Mouse (Mus musculus) granulocyte monocyte progenitor cell, adult 5-6 weeks (primary cell): ENCODE results near the gene Letm1. TPM values are rescaled to one million over a fixed set of nuclear protein-coding genes. Genes with fewer than 3 reads are reported as not detected.

Experiments used
- ATAC-seq: replicated peaks from 2 replicates; pipeline ENCODE4 v1.8.0; 2016; ENCODE audit warnings: mild to moderate bottlenecking, moderate TSS enrichment, inconsistent platforms; ENCODE audit not compliant: poor library complexity, severe bottlenecking
- total RNA-seq, 2 experiments: library from RNA; stranded (forward) in 1 of 2; stranded (reverse) in 1 of 2; fragments of 200-712, 200-1000 nt in 1 of 2; fragments of >200 nt in 1 of 2; fragmentation: Nextera tagmentation in 1 of 2; gene quantifications; 2 replicates each; pipeline ENCODE4 v1.2.3; 2014 to 2017

The Letm1 gene
- total RNA-seq, 2 experiments from 2014 or later = 19.9 to 25.3 TPM

DNA sequence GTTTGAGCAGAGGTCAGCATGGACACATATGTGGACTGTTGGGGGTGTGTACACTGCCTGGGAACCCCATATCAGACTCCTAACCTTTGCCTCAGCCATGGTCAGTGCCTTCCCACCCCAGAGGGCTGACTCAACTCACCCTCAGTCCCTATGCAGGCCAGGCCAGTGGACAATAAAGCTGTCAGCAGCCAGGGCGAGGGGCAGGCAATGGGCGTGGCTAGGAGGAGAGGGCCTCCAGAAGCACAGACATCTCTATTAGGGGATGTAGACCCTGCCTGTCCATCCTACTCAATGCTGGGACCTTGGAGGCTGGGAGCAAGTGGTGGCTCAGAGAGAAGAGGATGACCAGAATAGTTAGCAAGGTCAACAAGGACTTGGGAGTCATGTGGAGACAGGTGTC is 67.4 kb downstream of the Letm1 start:
- no peak for ATAC-seq

GRCm38 (mm10) chr5:33712550-33712949 is 70.1 kb downstream of the Letm1 start:
- ATAC-seq = no peak

- ATAC-seq = no peak
Observed at GRCm38 (mm10) chr5:33709037-33709436, 73.6 kb downstream of the Letm1 start.

DNA sequence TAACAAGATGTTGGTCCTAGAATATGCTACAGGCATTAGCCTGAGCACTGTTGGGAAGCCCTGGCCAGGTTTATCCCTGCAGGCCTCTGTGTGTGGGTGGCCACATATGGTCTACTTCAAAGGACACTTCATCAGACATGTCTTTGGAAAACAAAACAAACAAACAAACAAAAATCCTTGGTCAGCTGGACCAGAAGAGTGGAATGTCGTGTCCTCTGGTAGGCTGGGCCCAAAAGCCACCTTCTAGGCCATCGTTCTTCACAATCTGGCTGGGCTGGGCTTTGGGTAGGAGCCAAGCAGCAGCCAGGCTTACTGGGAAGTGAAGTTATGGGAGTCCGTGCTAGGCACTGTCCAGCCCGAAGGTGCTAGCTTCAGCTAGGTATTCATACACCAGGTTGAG is 75.5 kb downstream of the Letm1 start:
- ATAC-seq = no peak

- no peak for ATAC-seq
Observed at GRCm38 (mm10) chr5:33706350-33706629, 76.3 kb downstream of the Letm1 start.

GRCm38 (mm10) chr5:33705612-33706349 is 76.8 kb downstream of the Letm1 start:
- ATAC-seq = no peak

DNA sequence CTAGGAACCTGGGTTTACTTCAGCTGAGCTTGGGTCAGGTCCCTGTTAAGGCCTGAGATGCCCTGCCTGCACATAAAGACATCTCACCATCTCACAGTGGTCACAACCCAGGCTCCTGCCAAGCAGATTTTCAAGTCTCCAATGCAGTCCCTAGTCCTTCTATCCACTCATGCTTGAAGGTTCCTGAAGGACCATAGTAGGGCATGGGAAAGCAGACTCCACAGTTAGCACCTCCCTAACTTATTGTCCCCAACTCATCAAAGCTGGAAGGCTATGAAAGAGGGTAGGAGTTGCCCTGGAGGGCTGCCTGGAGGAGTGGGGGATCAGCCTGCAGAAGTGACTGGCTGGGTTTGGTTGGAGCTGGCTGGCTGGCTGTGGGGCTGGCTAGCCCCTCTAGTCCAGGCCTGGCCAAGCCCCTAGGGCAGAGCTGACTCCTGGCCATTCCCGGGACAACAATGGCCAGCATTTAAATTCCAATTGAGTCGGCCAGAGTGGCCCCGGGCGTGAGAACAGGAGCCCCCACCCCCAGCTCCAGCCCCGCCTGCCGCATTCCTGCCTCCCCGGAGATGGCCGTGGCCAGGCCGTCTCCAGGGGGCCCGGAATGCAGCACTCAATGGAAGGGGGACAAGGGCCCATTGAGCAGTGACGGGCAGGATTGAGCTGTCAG is 77.5 kb downstream of the Letm1 start:
- no peak for ATAC-seq

DNA sequence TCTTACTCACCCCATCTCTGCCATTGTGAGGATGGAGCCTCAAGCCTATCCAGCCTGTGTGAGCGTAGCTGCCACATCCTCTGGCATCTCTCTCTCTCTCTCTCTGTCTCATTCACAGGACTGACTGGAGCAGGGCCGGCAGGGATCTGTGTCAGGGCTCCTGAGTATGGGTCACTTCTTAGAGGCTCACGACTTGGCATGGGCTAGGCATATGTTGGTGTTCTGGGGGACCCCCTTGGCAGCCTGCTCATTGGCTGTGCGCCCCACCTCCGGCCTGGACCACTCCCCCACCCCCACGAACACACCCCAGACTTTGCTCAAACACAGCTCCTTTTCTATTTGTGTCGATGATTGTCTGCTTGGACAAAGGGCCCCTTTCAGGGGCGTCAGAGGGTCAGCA is 78.6 kb downstream of the Letm1 start:
- no peak for ATAC-seq

DNA sequence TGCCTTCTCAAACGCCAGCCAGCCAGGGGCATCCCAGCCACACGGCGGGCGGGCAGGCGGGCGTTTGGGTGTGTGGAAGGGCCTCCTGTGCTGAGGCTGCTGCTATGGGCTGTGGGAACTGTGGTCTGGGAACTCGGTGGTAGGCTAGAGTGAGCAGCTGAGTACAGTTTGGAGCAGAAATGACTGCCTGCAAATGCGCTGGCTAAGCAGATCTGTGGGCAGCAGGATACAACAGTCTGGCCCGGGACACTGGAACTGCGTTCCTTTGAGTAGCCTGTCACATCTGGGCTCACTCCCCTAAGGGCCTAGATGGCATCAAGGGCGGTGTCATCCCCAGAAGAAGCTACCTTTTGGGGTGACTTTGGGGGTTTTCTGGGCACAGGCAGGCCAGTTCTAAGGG is 80.8 kb downstream of the Letm1 start:
- no peak for ATAC-seq

DNA sequence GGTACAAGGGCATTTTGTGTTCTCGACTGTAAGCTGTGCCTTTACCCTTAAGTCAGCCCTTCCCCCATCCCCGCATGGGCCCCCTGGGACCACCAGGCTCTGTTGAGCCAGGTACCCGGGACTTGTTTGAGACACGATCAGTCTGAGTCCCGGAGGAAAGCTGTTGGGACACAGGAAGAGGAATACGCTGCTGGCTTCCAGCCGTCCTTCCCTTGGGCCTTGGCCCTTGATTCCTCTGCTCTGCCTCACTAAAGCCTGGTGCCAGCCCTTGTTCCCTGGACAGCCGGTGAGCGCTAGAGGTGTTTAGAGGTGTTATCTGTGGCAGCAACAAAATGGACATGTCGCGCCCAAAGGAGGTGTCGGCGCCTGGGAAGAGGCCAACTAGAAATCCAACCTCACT is 82.6 kb downstream of the Letm1 start:
- ATAC-seq = no peak

DNA sequence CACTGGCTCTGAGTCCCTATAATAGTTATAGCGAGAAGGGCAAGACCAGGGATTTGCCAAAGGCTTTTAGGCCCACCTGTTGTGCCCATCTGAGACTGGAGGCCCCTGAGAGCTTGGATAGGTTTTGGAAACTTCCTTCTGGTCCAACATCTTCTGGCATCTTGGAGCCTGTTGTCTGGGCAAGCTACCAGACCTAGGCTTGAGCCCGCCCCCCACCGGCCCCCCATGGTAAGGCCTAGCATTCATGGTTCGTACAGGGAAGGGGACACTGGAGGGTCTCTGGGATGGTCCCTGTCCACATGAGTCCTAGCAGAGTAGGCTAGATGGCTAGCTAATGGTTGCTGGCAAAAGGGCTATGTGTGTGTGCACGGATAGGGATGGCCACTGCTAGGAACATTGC is 83.9 kb downstream of the Letm1 start:
- ATAC-seq = no peak

- no peak for ATAC-seq
Observed at GRCm38 (mm10) chr5:33697947-33698512, 84.6 kb downstream of the Letm1 start.

DNA sequence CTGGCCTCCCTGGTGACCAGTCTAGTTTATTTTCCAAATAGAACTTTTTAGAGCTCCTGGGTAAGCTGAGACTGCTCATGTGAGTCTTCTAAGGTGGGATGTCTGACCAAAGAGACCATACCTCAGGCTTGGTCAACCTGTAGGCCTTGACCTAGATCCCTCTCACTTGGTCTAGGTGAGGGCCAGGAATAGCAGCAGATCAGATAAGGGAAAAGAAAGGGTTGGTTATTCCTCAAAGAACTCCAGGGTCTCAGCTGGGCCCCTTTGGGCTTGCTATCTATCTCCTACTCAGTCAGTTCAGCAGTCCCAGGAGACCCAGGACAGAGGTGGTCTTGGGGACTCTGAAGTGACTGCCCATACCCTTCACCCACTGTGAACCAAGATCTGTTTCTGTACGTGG is 85.1 kb downstream of the Letm1 start:
- no peak for ATAC-seq

GRCm38 (mm10) chr5:33696430-33696829 is 86.2 kb downstream of the Letm1 start:
- no peak for ATAC-seq

- ATAC-seq = peak; percentile 11; the same call in 1 of the 2 replicates
Observed at GRCm38 (mm10) chr5:33695718-33696121, 86.9 kb downstream of the Letm1 start.

DNA sequence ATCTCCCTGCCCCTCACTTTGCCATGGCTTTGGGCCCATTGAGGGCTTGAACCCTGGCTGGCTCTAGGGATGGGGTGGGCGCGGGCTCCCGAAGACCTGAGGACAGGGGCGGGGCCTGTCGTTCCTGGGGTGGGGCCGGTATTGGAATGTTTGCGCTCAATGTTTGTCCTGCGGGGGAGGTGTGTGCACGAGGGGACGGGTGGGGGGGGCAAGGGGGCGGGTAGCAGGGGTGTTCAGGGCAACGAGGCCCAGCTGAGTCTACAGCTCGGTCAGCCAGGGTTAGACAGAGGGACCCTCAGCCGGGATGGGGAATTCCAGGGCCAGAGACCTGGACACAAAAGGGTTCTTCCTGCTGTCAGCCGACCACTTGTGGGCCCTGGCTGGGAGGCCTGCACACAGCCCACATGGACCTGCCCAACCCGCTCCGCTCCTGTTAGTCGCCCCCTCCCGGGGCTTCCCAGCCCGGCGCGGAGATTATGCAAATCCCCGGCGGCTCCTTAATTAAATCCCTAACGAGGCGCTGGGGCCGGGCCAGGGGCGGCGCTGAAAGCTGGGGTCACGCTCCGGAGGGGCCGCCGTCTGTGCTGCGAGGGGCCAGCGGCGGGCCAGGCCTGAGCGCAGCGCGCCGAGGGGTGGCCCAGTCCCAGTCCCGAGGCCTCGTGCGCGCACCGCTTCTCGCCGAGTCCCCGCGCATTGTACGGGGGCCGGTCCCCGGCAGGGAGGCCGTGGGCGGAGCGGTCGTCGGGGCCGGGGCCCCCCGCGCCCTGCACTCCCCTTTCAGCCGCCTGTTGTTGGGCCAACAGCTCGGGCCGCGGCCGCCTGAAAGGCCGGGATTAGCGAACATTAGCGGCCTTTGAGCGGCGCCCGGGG is 87.5 kb downstream of the Letm1 start:
- ATAC-seq = peak; percentile 40

GRCm38 (mm10) chr5:33694461-33694847 is 88.2 kb downstream of the Letm1 start:
- no peak for ATAC-seq

GRCm38 (mm10) chr5:33692393-33692792 is 90.2 kb downstream of the Letm1 start:
- peak; percentile 22; the same call in 1 of the 2 replicates for ATAC-seq

DNA sequence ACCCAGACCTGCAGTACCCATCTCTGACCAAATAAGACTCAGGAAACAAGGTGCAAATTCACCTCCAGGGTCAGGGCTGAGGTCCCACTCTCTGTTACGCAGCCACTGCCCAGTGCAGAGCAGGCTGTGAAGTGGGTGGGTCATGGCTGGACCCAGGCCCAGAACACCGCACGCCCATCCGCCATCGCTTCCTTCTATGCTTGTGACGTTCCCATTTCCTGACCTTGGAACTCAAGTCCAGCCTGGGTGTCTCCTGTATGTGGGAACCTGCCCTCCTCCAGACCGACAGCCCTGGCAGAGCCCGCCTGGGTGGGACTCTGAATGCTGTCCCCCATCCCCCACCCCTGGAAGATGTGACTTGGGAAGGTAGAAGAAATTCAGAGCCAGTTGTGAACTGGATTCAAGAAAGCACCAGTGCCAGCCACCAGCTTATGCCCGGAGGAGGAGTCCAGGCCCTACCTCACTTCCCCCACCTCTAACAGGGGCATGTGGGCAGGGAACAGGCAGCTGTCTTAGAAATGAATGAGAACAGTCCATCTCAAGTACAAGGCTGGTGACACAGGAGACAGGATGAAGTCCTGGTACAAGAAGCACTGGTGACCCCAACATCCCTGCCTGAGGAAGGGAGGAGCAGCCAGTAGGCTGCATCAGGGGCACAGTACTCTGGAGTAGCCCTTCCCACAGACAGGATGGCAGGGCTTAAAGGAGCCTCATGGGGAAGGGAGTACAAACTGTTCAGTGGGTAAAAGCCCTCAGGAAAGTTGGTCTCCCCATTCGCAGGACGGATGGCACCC is 92.6 kb downstream of the Letm1 start:
- no peak for ATAC-seq
